Mouse (Mus musculus) common myeloid progenitor, adult 5-6 weeks (primary cell): ENCODE data around the gene Tmod1. TPM values are rescaled to one million over a fixed set of nuclear protein-coding genes. Genes with fewer than 3 reads are reported as not detected.

ENCODE experiments used
- ATAC-seq: replicated peaks from 2 replicates; pipeline ENCODE4 v1.8.0; 2016; ENCODE audit warnings: low read depth, mild to moderate bottlenecking, moderate TSS enrichment, inconsistent platforms; ENCODE audit not compliant: poor library complexity, severe bottlenecking
- total RNA-seq: library from RNA; stranded (forward); fragments of 200-1000, 187-1606 nt; gene quantifications from 2 replicates; pipeline ENCODE4 v1.2.3, GENCODE M21; 2017

Gene Tmod1
- total RNA-seq, 1 experiment from 2014 or later: 0.37 TPM

DNA sequence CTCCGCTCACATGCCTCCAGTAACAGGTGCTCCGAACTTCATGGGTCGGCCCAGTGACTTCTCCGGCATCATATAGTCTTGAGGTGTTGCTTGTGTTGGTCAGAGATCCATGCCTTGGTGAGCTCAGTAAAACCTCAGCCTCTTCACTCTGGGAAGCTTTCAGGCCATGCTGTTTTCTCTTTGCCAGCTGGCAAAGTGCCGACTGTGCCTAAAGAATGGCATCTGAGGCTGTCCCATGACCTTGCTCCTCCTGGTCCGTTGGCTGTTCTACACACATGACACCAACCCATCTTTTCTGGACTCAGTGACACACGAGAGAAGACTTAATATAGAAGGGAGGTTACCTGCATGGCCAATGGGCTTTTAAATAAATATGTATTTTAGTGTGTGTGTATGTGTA lies 9.7 kb downstream of the Tmod1 start:
- no peak for ATAC-seq

DNA sequence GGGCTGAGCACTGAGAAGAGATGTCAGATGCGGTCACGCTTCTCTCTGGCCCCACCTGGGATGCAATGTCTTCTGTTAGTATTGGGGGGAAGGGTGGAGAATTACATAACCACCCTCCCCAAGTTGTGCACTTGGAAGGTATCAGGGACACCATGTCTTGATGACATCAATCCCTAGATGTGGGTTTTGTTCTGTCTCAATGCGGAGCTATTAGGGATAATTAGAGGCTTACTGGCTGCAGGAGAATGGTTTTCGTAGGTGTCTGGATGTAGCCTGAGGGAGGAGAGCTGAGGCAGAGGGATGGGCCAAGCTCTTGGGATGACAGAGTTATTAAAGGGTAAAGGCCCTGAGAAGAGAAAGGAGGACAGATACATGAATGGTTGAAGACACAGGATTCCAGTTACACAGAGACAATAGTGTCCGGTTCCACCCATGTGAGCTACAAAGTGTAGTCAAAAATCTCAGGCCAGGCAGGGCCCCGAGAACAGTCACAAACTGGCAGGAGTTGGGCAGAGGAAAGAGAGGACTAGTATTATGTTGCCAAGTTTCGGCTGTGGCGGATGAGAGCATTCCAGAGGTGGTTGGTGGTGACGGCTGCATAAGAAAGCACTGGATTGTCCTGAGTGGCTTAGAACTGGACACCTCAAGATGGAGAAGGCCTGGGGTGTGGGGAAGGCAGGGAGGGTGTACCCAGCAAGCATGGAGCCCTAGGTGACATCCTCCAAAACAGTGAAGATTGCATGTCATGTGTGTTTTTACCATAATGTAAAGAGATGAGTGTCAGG lies 14.8 kb downstream of the Tmod1 start:
- no peak for ATAC-seq

- ATAC-seq: no peak
Measured at GRCm38 (mm10) chr4:46056163-46056562, 17.4 kb downstream of the Tmod1 start.

- ATAC-seq: no peak
Measured at GRCm38 (mm10) chr4:46061259-46061962, 22.7 kb downstream of the Tmod1 start.

GRCm38 (mm10) chr4:46063841-46064240 lies 25.1 kb downstream of the Tmod1 start:
- no peak for ATAC-seq

DNA sequence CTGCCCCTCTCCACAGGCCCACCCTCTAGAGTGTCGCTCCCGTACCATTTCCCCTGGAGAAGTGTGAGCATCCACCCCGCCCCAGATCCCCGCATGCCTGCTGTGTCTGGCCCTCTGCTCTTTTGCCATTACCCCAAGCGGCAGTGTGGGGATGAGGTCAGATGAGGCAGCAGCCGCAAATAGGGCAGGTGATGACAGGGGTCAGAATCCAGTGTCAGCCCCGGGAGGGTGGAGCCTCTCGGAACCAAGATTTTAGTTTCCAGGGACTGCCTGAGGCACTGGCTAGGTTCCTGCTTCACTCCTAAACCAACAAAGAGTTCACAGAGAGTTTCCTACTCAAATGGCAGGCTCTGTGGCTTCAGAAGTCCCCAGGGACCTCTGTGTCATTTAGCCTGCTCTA lies 25.5 kb downstream of the Tmod1 start:
- ATAC-seq: no peak

- ATAC-seq: no peak
Measured at GRCm38 (mm10) chr4:46064961-46065360, 26.2 kb downstream of the Tmod1 start.

GRCm38 (mm10) chr4:46065695-46066340 lies 27.1 kb downstream of the Tmod1 start:
- no peak for ATAC-seq

DNA sequence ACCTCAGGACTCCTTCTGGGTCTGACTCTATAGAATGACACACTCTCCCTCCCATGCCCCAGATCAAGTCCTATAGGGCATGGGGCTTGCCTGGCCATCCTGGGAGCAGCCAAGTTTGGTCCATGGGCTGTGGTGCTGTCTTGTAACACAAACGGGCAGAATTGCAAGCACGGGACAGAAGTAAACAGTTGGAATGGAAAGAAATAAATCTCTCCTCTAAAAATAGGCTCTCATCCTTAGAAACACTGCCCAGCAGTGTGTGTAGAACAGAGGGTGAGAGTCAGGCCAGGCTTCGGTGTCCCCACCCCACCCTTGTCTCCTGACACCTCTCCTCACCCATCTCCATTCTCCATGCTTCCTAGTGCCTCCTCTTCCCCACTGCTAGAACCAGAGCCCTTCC lies 29.3 kb downstream of the Tmod1 start:
- no peak for ATAC-seq

DNA sequence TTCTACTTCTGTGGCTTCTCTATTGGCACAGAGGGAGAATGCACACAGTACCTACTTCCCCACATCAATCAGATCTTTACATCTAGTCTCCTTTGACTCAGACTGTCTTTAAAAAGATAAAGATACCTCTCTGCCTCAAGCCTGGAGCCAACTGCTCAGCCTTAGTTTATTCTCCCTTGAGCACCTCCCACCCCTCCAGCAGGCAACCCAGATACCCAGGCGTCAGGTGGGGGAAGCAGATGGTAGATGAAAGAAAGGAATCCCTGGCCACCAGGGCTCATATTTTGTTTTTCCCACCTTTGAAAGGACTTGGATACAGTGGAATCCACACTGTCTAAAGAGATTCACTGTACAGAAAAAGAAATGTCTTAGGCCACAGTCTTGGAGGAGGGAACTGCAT lies 29.8 kb downstream of the Tmod1 start:
- no peak for ATAC-seq

- ATAC-seq: no peak
Measured at GRCm38 (mm10) chr4:46069851-46070482, 31.2 kb downstream of the Tmod1 start.

DNA sequence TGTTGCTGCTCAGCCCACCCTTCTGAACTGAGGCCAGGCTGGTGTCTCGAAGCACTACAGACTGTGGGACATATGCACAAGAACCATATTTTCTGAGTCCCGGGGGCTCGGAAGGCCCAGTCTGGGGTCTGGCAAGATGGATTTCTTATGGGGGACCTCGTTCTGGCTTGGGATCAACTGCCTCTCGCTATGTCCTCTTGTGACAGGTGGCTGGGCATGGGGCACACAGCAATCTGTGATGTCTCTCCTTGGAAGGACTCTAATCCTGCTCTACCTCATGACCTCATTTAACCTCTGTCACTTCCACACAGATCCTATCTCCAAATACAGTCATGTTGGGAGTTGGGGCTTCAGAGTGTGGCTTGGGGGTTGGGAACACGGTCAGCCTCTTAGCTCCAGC lies 33.9 kb downstream of the Tmod1 start:
- ATAC-seq: no peak

DNA sequence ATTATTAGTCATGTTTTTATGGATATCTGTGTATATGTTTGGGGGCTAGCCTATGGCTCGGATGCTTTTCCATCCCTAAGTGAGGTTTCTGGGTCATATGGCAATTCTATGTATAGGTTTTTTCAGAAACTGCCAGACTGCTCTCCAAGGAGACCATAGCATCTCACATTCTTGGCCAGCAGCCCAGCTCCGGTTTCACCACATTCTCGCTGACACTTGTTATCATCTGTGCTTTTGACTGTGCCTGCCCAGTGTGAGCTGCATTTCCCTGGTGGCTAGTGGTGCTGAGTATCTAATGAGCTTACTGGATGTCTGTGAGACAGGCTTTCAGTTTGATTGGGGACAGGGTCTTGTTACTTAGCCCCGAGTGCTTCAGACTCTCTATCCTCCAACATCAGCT lies 35.0 kb downstream of the Tmod1 start:
- 0 out of 2 replicates have a peak, but pooled peaks have one; percentile 36 for ATAC-seq

GRCm38 (mm10) chr4:46075664-46076063 lies 36.9 kb downstream of the Tmod1 start:
- no peak for ATAC-seq

- no peak for ATAC-seq
Measured at GRCm38 (mm10) chr4:46076892-46077291, 38.2 kb downstream of the Tmod1 start.

DNA sequence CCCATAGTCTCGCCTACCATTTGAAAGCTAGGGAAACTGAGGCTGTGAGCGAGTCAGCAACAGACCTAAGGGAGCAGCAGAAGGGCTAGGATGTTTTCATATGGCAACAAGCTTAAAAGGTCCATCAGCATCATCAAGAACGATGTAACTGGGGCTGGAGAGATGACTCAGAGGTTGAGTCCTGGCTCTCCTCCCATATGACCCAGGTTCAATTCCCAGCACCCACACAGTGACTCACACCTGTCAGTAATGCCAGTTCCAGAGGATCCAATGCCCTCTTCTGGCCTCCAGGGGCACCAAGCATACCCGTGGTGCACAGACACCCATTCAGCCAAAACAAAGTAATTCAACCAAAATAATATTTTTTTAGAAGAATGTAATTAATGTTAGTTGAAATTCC lies 41.5 kb downstream of the Tmod1 start:
- ATAC-seq: no peak

DNA sequence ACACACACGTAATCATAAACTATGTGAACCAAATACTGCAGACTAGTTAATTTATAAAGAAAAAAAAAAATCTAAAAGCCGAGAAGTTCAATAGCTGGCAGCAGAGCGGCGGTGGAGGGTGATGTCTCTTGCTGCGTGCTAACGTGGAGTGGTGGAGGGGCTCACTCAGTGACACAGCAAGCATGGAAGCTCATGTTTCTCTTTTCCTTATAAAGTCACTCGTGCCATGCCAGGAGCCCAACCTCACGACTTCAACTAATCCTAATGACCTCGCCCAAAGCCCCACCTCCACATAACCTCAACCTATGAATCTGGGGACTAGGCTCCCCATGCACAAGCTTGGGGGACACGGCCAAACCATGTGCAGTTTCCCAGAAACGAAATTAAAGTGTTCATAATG lies 43.8 kb downstream of the Tmod1 start:
- no peak for ATAC-seq

GRCm38 (mm10) chr4:46084416-46085172 lies 45.9 kb downstream of the Tmod1 start:
- no peak for ATAC-seq

GRCm38 (mm10) chr4:46085223-46085811 lies 46.6 kb downstream of the Tmod1 start:
- 0 out of 2 replicates have a peak, but pooled peaks have one; percentile 45 for ATAC-seq
